Mouse (Mus musculus): ENCODE results near the gene Ddx19a. TPM values are rescaled to one million over a fixed set of nuclear protein-coding genes. Genes with fewer than 3 reads are reported as not detected.
A peak's percentile ranks its signal among the peaks of the same experiment; 100 is the strongest.

Ddx19a gene
- polyA plus RNA-seq, 1 experiment, result 46.0 TPM

GRCm38 (mm10) chr8:110957471-110957870 is 40.1 kb downstream of the Ddx19a start:
- H3K4me3 ChIP-seq (ENCODE audit: insufficient read depth, low read length), result no peak overlapping the region
- no peak overlapping the region for H3K27ac ChIP-seq (ENCODE audit: insufficient read depth, low read length)
- no peak for TF ChIP-seq CTCF (IDR thresholded peaks at IDR 0.05; ENCODE audit: borderline replicate concordance, insufficient read depth, low read length)
- no peak for TF ChIP-seq POLR2A (IDR thresholded peaks at IDR 0.05; ENCODE audit: low read depth, low read length)
- no peaks in the 10 kb centered on the region; the same call in 1 of the 2 replicates for H3K4me1 ChIP-seq (ENCODE audit: control insufficient read depth, insufficient read depth, low read length)

- no peak overlapping the region for H3K27ac ChIP-seq (ENCODE audit: insufficient read depth, low read length)
- TF ChIP-seq CTCF (IDR thresholded peaks at IDR 0.05; ENCODE audit: borderline replicate concordance, insufficient read depth, low read length), result no peak
- no peak for TF ChIP-seq POLR2A (IDR thresholded peaks at IDR 0.05; ENCODE audit: low read depth, low read length)
Observed at GRCm38 (mm10) chr8:110956619-110957450, 40.8 kb downstream of the Ddx19a start.

GRCm38 (mm10) chr8:110954776-110955175 is 42.8 kb downstream of the Ddx19a start:
- no peak overlapping the region for H3K27ac ChIP-seq (ENCODE audit: insufficient read depth, low read length)
- no peak for TF ChIP-seq CTCF (IDR thresholded peaks at IDR 0.05; ENCODE audit: borderline replicate concordance, insufficient read depth, low read length)
- TF ChIP-seq POLR2A (IDR thresholded peaks at IDR 0.05; ENCODE audit: low read depth, low read length), result no peak
- no peaks in the 10 kb centered on the region for H3K4me1 ChIP-seq (ENCODE audit: control insufficient read depth, insufficient read depth, low read length)
- H3K4me3 ChIP-seq (ENCODE audit: insufficient read depth, low read length), result no peak overlapping the region

More at GRCm38 (mm10) chr8:110956619-110957450, 40.8 kb downstream of the Ddx19a start:
- Histone ChIP-seq H3K4me3 (ENCODE audit: insufficient read depth, low read length) (no peak overlapping the region), H3K4me1 (ENCODE audit: control insufficient read depth, insufficient read depth, low read length) (no peaks in the 10 kb centered on the region; the same call in 1 of the 2 replicates)

- Histone ChIP-seq H3K27ac (ENCODE audit: insufficient read depth, low read length) (no peak overlapping the region), H3K4me3 (ENCODE audit: insufficient read depth, low read length) (no peak overlapping the region), H3K4me1 (ENCODE audit: control insufficient read depth, insufficient read depth, low read length) (0 out of 2 replicates have a peak, but pooled peaks cover 2% of the 10 kb centered on the region)
- TF ChIP-seq CTCF (IDR thresholded peaks at IDR 0.05; ENCODE audit: borderline replicate concordance, insufficient read depth, low read length), result no peak
- no peak for TF ChIP-seq POLR2A (IDR thresholded peaks at IDR 0.05; ENCODE audit: low read depth, low read length)
Observed at GRCm38 (mm10) chr8:110950065-110950484, 47.5 kb downstream of the Ddx19a start.

- no peak for TF ChIP-seq POLR2A (IDR thresholded peaks at IDR 0.05; ENCODE audit: low read depth, low read length)
- TF ChIP-seq CTCF (IDR thresholded peaks at IDR 0.05; ENCODE audit: borderline replicate concordance, insufficient read depth, low read length), result no peak
- H3K4me1 ChIP-seq (ENCODE audit: control insufficient read depth, insufficient read depth, low read length), result peaks cover 17% of the 10 kb centered on the region
- H3K27ac ChIP-seq (ENCODE audit: insufficient read depth, low read length), result no peak overlapping the region
Observed at GRCm38 (mm10) chr8:110945716-110946115, 51.9 kb downstream of the Ddx19a start.

GRCm38 (mm10) chr8:110944276-110944876 is 53.2 kb downstream of the Ddx19a start:
- Histone ChIP-seq H3K4me1 (ENCODE audit: control insufficient read depth, insufficient read depth, low read length) (peaks cover 18% of the 10 kb centered on the region), H3K27ac (ENCODE audit: insufficient read depth, low read length) (no peak overlapping the region), H3K4me3 (ENCODE audit: insufficient read depth, low read length) (no peak overlapping the region)
- TF ChIP-seq POLR2A (IDR thresholded peaks at IDR 0.05; ENCODE audit: low read depth, low read length) (no peak), CTCF (IDR thresholded peaks at IDR 0.05; ENCODE audit: borderline replicate concordance, insufficient read depth, low read length) (no peak)

More at GRCm38 (mm10) chr8:110945716-110946115, 51.9 kb downstream of the Ddx19a start:
- H3K4me3 ChIP-seq (ENCODE audit: insufficient read depth, low read length), result no peak overlapping the region

GRCm38 (mm10) chr8:110941453-110941948 is 56.1 kb downstream of the Ddx19a start:
- H3K27ac ChIP-seq (ENCODE audit: insufficient read depth, low read length), result peak overlapping the region; percentile 96
- TF ChIP-seq CTCF (IDR thresholded peaks at IDR 0.05; ENCODE audit: borderline replicate concordance, insufficient read depth, low read length) (no peak), POLR2A (IDR thresholded peaks at IDR 0.05; ENCODE audit: low read depth, low read length) (no peak)
- no peak overlapping the region for H3K4me3 ChIP-seq (ENCODE audit: insufficient read depth, low read length)
- H3K4me1 ChIP-seq (ENCODE audit: control insufficient read depth, insufficient read depth, low read length), result peaks cover 18% of the 10 kb centered on the region

- H3K4me3 ChIP-seq (ENCODE audit: insufficient read depth, low read length), result no peak overlapping the region
- H3K27ac ChIP-seq (ENCODE audit: insufficient read depth, low read length), result peak overlapping the region; percentile 96
- no peak for TF ChIP-seq POLR2A (IDR thresholded peaks at IDR 0.05; ENCODE audit: low read depth, low read length)
- no peak for TF ChIP-seq CTCF (IDR thresholded peaks at IDR 0.05; ENCODE audit: borderline replicate concordance, insufficient read depth, low read length)
- peaks cover 15% of the 10 kb centered on the region for H3K4me1 ChIP-seq (ENCODE audit: control insufficient read depth, insufficient read depth, low read length)
Observed at GRCm38 (mm10) chr8:110940682-110941452, 56.7 kb downstream of the Ddx19a start.

GRCm38 (mm10) chr8:110938882-110939589 is 58.6 kb downstream of the Ddx19a start:
- H3K4me3 ChIP-seq (ENCODE audit: insufficient read depth, low read length), result no peak overlapping the region
- peaks cover 15% of the 10 kb centered on the region for H3K4me1 ChIP-seq (ENCODE audit: control insufficient read depth, insufficient read depth, low read length)
- TF ChIP-seq POLR2A (IDR thresholded peaks at IDR 0.05; ENCODE audit: low read depth, low read length), result no peak
- TF ChIP-seq CTCF (IDR thresholded peaks at IDR 0.05; ENCODE audit: borderline replicate concordance, insufficient read depth, low read length), result no peak
- peak overlapping the region; percentile 60 for H3K27ac ChIP-seq (ENCODE audit: insufficient read depth, low read length)
